Mouse (Mus musculus) CH12.LX (cell line): ENCODE data around the gene Usp30. TPM values are rescaled to one million over a fixed set of nuclear protein-coding genes. Genes with fewer than 3 reads are reported as not detected.

Source experiments
- DNase-seq: peaks from one replicate; pipeline ENCODE4 v3.0.0-alpha.2; 2013; ENCODE audit errors: extremely low read depth
- H3K27ac ChIP-seq: 2 replicates; pipeline ENCODE4 v1.5.1; 2012; ENCODE audit warnings: low read depth, mild to moderate bottlenecking, control low read depth, moderate library complexity; ENCODE audit not compliant: insufficient read depth
- H3K27me3 ChIP-seq: replicated peaks from 2 replicates; pipeline ENCODE3; 2012; ENCODE audit warnings: inconsistent platforms
- H3K36me3 ChIP-seq, 2 experiments: replicated peaks in 1 of 2; 2 replicates each; pipeline versions ENCODE3 to v1.6.1; 2012; ENCODE audit warnings: inconsistent platforms in 1 of 2, low read length in 1 of 2, mild to moderate bottlenecking in 1 of 2, mixed read lengths in 1 of 2, moderate library complexity in 1 of 2; ENCODE audit not compliant: control insufficient read depth in 1 of 2, insufficient read depth in 1 of 2
- H3K4me1 ChIP-seq, 2 experiments: 2 replicates each; pipeline ENCODE4 v1.6.1; 2012; ENCODE audit warnings: inconsistent platforms in 1 of 2, moderate library complexity in 1 of 2; ENCODE audit not compliant: insufficient read depth in 2 of 2, control insufficient read depth in 1 of 2
- H3K4me2 ChIP-seq: 2 replicates; pipeline ENCODE4 v1.6.1; 2012; ENCODE audit warnings: low read depth, mild to moderate bottlenecking, control low read depth; ENCODE audit not compliant: poor library complexity, insufficient read depth, severe bottlenecking
- H3K4me3 ChIP-seq, 3 experiments: fragments of 150-350 bp in 1 of 3; sonication (generic) in 1 of 3; replicated peaks in 1 of 3; 2 replicates each; pipeline versions ENCODE3 to v1.5.1; 2011 to 2012; ENCODE audit warnings: low read depth in 2 of 3, low read length in 2 of 3, mild to moderate bottlenecking in 2 of 3, moderate library complexity in 2 of 3, control low read depth in 1 of 3, improper control_type of control experiment in 1 of 3, inconsistent platforms in 1 of 3, mixed read lengths in 1 of 3; ENCODE audit not compliant: poor library complexity in 1 of 3
- H3K79me2 ChIP-seq: replicated peaks from 2 replicates; pipeline ENCODE4 v1.6.1; 2012; ENCODE audit warnings: mild to moderate bottlenecking, moderate library complexity; ENCODE audit not compliant: control insufficient read depth, poor library complexity, insufficient read depth, severe bottlenecking; ENCODE audit errors: extremely low read depth
- H3K9ac ChIP-seq: 2 replicates; pipeline ENCODE4 v1.6.1; 2012; ENCODE audit warnings: low read depth, mild to moderate bottlenecking, control low read depth, moderate library complexity; ENCODE audit not compliant: insufficient read depth
- H3K9me3 ChIP-seq: replicated peaks from 2 replicates; pipeline ENCODE3; 2012; ENCODE audit warnings: low read length, inconsistent platforms, mixed read lengths
- CHD2 ChIP-seq: IDR thresholded peaks from 2 replicates; pipeline ENCODE4 v1.6.1; 2011; ENCODE audit warnings: low read length, improper control_type of control experiment
- CTCF ChIP-seq, 2 experiments: IDR thresholded peaks in 1 of 2; conservative IDR thresholded peaks in 1 of 2; 2 replicates each; pipeline ENCODE4 v1.5.1; 2011 to 2012; ENCODE audit warnings: low read depth in 2 of 2, low read length in 2 of 2, improper control_type of control experiment in 1 of 2, inconsistent platforms in 1 of 2, mild to moderate bottlenecking in 1 of 2, moderate library complexity in 1 of 2
- E2F4 ChIP-seq: IDR thresholded peaks from 2 replicates; pipeline ENCODE4 v1.6.1; 2011; ENCODE audit warnings: low read depth, low read length, improper control_type of control experiment; ENCODE audit not compliant: insufficient replicate concordance
- ELF1 ChIP-seq: IDR thresholded peaks from 2 replicates; pipeline ENCODE4 v1.6.1; 2014; ENCODE audit warnings: low read depth, mild to moderate bottlenecking, inconsistent platforms, low read length, improper control_type of control experiment
- EP300 ChIP-seq: IDR thresholded peaks from 2 replicates; pipeline ENCODE4 v1.6.1; 2011; ENCODE audit warnings: low read length, improper control_type of control experiment
- MAFK ChIP-seq: IDR thresholded peaks from 2 replicates; pipeline ENCODE4 v1.6.1; 2011; ENCODE audit warnings: low read length, improper control_type of control experiment; ENCODE audit not compliant: insufficient replicate concordance
- MAX ChIP-seq: IDR thresholded peaks from 2 replicates; pipeline ENCODE4 v1.6.1; 2011; ENCODE audit warnings: low read length, improper control_type of control experiment
- MEF2A ChIP-seq: IDR thresholded peaks from 2 replicates; pipeline ENCODE4 v1.6.1; 2014; ENCODE audit warnings: low read depth, mild to moderate bottlenecking, inconsistent platforms, low read length, improper control_type of control experiment, borderline replicate concordance
- MXI1 ChIP-seq: IDR thresholded peaks from 2 replicates; pipeline ENCODE4 v1.6.1; 2011; ENCODE audit warnings: mild to moderate bottlenecking, low read depth, low read length, improper control_type of control experiment
- MYC ChIP-seq: IDR thresholded peaks from 2 replicates; pipeline ENCODE4 v1.6.1; 2011; ENCODE audit warnings: low read depth, mild to moderate bottlenecking, improper control_type of control experiment, low read length
- NELFE ChIP-seq: IDR thresholded peaks from 2 replicates; pipeline ENCODE4 v1.6.1; 2011; ENCODE audit warnings: low read depth, low read length, improper control_type of control experiment
- NRF1 ChIP-seq: IDR thresholded peaks from 2 replicates; pipeline ENCODE4 v1.6.1; 2014; ENCODE audit warnings: low read depth, mild to moderate bottlenecking, inconsistent platforms, low read length, improper control_type of control experiment, moderate library complexity
- PAX5 ChIP-seq: IDR thresholded peaks from 2 replicates; pipeline ENCODE4 v1.6.1; 2012; ENCODE audit warnings: low read length, inconsistent platforms, mixed read lengths
- POLR2A ChIP-seq: IDR thresholded peaks from 2 replicates; pipeline ENCODE4 v1.6.1; 2011; ENCODE audit warnings: low read depth, mild to moderate bottlenecking, improper control_type of control experiment, low read length
- SIN3A ChIP-seq: IDR thresholded peaks from 2 replicates; pipeline ENCODE4 v1.6.1; 2012; ENCODE audit warnings: low read length, improper control_type of control experiment, inconsistent platforms
- SMC3 ChIP-seq: IDR thresholded peaks from 2 replicates; pipeline ENCODE4 v1.6.1; 2011; ENCODE audit warnings: low read depth, low read length, improper control_type of control experiment
- TBP ChIP-seq: conservative IDR thresholded peaks from 2 replicates; pipeline ENCODE4 v1.6.1; 2011; ENCODE audit warnings: low read depth, low read length, improper control_type of control experiment
- TCF12 ChIP-seq: IDR thresholded peaks from 2 replicates; pipeline ENCODE4 v1.6.1; 2014; ENCODE audit warnings: low read depth, mild to moderate bottlenecking, inconsistent platforms, low read length, improper control_type of control experiment
- UBTF ChIP-seq: IDR thresholded peaks from 2 replicates; pipeline ENCODE4 v1.6.1; 2012; ENCODE audit warnings: low read depth, mild to moderate bottlenecking, inconsistent platforms, low read length, improper control_type of control experiment, moderate library complexity
- ZC3H11A ChIP-seq: IDR thresholded peaks from 2 replicates; pipeline ENCODE4 v1.6.1; 2012; ENCODE audit warnings: low read depth, mild to moderate bottlenecking, inconsistent platforms, low read length, improper control_type of control experiment
- ZKSCAN1 ChIP-seq: IDR thresholded peaks from 2 replicates; pipeline ENCODE4 v1.6.1; 2012; ENCODE audit warnings: low read depth, inconsistent platforms, low read length, improper control_type of control experiment, borderline replicate concordance
- ZMIZ1 ChIP-seq: IDR thresholded peaks from 2 replicates; pipeline ENCODE4 v1.6.1; 2012; ENCODE audit warnings: low read depth, mild to moderate bottlenecking, inconsistent platforms, low read length, improper control_type of control experiment
- dilution Hi-C: fragments of 300-500 bp; cut with MboI; formaldehyde crosslinking; loops from 2 replicates; pipeline ENCODE4 v1.14.3; 2020; ENCODE audit warnings: low sequenced_read_pairs; ENCODE audit not compliant: extremely low pct_unique_long_range_greater_than_20kb, extremely low pct_ligation_motif_present
- in situ Hi-C: fragments of 300-500 bp; cut with MboI; formaldehyde crosslinking; loops from 3 replicates; pipeline ENCODE4 v1.14.3; 2019; ENCODE audit warnings: low sequenced_read_pairs, low pct_ligation_motif_present, low pct_unique_long_range_greater_than_20kb, mixed read lengths
- polyA plus RNA-seq: library from polyadenylated mRNA; unstranded; fragments of >175 nt; gene quantifications from 2 replicates; pipeline ENCODE4 v1.2.1, GENCODE M21; 2012; ENCODE audit warnings: low read depth; ENCODE audit not compliant: insufficient read length
- total RNA-seq, 2 experiments: library from RNA; depleted of rRNA; stranded (reverse); fragments of 300-350 nt in 1 of 2; fragments of >200 nt in 1 of 2; gene quantifications; 2 replicates each; pipeline ENCODE4 v1.2.3; 2012 to 2014

Usp30 gene
- total and polyA plus RNA-seq, 3 experiments, result 13.0 to 15.5 (median 14.5) TPM

- TF ChIP-seq EP300 (no peak), CHD2 (no peak), NRF1 (peak; percentile 84)
- Histone ChIP-seq H3K36me3 (peaks cover 14 to 34% of the 10 kb centered on the region in 2 experiments), H3K27ac (peak within 1 kb of the TSS; percentile 81), H3K79me2 (peaks cover 9% of the 10 kb centered on the region), H3K9ac (peak within 1 kb of the TSS; percentile 45), H3K9me3 (no peaks in the 10 kb centered on the region), H3K27me3 (no peaks in the 10 kb centered on the region), H3K4me2 (peak within 1 kb of the TSS; percentile 65), H3K4me3 (peak within 1 kb of the TSS; percentile 56 to 90 (median 63)), H3K4me1 (peaks cover 13 to 60% of the 10 kb centered on the region in 2 experiments)
- in situ Hi-C loops (loop anchor here (5.0 kb wide), 1 partner anchor 78 kb away; no protein-coding TSS in a partner anchor), dilution Hi-C loops (no loop called here)
- DNase-seq, result peak; percentile 75
Observed at GRCm38 (mm10) chr5:114130211-114130605, 64.9 kb downstream of the Usp30 start, which contains the start of gene Ung. Ung (plus strand) TSS chr5:114130386.

- peaks cover 13 to 61% of the 10 kb centered on the region in 2 experiments for H3K4me1 ChIP-seq
- H3K27me3 ChIP-seq, result no peaks in the 10 kb centered on the region
- dilution Hi-C loops (no loop called here), in situ Hi-C loops (loop anchor here (5.0 kb wide), 1 partner anchor 79 kb away; no protein-coding TSS in a partner anchor)
- DNase-seq, result peak; percentile 87
- H3K36me3 ChIP-seq, result peaks cover 11 to 34% of the 10 kb centered on the region in 2 experiments
- H3K4me3 ChIP-seq, result peak overlapping the region; percentile 56 to 90 (median 63)
- TF ChIP-seq UBTF (peak; percentile 85), SIN3A (peak; percentile 99), ZKSCAN1 (no peak), MXI1 (peak; percentile 99), MEF2A (no peak), ZC3H11A (no peak), CTCF (conservative IDR thresholded peaks at IDR 0.05 in 1 of 2, IDR thresholded peaks at IDR 0.05 in 1 of 2; ENCODE audit: low read depth in 2 of 2, low read length in 2 of 2) (no peak), TBP (no peak), ZMIZ1 (no peak), SMC3 (no peak), MAX (peak; percentile 98), NELFE (0 out of 2 replicates have a peak, but pooled peaks have one; percentile 0), CHD2 (peak; percentile 95), POLR2A (peak; percentile 48; the same call in 1 of the 2 replicates), PAX5 (no peak), E2F4 (peak; percentile 12; the same call in 1 of the 2 replicates), MYC (peak; percentile 60; the same call in 1 of the 2 replicates), MAFK (no peak), TCF12 (no peak), ELF1 (no peak), EP300 (no peak)
- H3K79me2 ChIP-seq, result peaks cover 9% of the 10 kb centered on the region
- H3K4me2 ChIP-seq, result peak overlapping the region; percentile 65
- H3K27ac ChIP-seq, result peak overlapping the region; percentile 81
- no peaks in the 10 kb centered on the region for H3K9me3 ChIP-seq
- peak overlapping the region; percentile 45 for H3K9ac ChIP-seq
Observed at GRCm38 (mm10) chr5:114130698-114131520, 65.6 kb downstream of the Usp30 start.
